Mouse (Mus musculus): ENCODE measurements around the gene Ccdc137. TPM values are rescaled to one million over a fixed set of nuclear protein-coding genes. Genes with fewer than 3 reads are reported as not detected.

The Ccdc137 gene
- total RNA-seq, 2 experiments from 2014 or later: 16.8 to 20.8 TPM

DNA sequence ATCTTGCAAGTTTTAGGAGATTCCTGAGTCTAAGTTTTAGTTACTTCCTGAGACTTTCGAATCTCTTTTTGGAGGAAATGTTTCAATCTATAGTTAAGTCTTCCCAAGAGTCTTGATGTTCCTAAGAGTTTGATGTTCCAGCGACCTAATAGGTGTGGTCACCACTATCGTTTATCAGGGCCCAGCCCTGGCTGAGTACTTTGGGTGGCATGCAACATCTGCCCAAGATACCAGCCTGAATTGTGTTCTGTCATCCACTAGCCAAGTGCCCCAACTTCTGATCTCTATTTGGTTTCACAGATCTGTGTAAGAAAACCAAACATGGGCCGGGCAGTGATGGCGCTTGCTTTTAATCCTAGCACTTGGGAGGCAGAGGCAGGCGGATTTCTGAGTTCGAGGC, 2.5 kb upstream of the Ccdc137 start:
- DNase-seq (ENCODE audit: extremely low spot score in 1 of 2, low spot score in 2 of 2): no peak
- intact Hi-C loops (cut with DNase I): no loop called here

DNA sequence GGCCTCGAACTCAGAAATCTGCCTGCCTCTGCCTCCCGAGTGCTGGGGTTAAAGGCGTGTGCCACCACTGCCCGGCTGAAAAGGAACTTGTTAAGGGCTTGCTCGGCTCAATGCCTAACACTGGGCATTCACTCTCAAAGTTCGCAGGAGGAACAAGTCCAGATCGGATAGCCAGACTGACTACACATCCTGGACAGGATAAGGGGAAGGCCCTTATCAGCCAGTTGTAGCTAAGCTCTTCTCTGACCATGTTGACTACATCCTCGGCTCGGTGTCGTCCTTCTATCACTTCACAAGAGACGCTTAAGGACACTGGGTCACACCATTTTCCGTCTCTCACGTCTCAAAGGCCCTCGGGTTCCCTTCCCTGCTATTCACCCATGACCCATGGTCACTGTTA, 545 bp upstream of the Ccdc137 start:
- intact Hi-C loops (cut with DNase I): no loop called here
- no peak for DNase-seq (ENCODE audit: extremely low spot score in 1 of 2, low spot score in 2 of 2)

DNA sequence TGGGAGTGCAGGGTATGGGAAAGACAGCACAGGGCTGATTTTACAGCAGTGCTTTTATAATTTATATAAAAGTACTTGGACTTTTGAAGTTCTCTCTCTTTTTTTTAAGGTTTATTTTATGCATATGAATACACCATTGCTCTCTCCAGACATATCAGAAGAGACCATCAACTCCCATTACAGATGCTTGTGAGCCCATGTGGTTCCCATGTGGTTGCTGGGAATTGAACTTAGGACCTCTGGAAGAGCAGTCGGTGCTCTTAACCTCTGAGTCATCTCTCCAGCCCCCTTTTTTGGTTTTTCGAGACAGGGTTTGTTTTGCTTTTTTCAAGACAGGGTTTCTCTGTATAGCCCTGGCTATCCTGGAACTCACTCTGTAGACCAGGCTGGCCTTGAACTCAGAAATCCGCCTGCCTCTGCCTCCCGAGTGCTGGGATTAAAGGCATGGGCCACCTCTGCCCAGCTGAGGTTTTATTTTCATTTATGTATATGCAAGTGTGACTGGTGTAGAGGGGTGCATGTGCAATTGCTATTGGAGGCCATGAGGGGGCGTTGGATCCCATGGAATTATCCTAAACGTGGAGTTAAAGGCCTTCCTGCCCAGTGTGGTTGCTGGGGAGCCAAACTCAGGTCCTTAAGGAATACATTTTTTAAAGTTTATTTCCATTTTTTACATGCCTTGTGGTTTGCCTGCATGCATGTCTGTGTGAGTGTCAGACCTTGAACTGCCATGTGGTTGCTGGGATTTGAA, 1.1 kb downstream of the Ccdc137 start:
- DNase-seq (ENCODE audit: extremely low spot score in 1 of 2, low spot score in 2 of 2): no peak
- intact Hi-C loops (cut with DNase I): no loop called here

DNA sequence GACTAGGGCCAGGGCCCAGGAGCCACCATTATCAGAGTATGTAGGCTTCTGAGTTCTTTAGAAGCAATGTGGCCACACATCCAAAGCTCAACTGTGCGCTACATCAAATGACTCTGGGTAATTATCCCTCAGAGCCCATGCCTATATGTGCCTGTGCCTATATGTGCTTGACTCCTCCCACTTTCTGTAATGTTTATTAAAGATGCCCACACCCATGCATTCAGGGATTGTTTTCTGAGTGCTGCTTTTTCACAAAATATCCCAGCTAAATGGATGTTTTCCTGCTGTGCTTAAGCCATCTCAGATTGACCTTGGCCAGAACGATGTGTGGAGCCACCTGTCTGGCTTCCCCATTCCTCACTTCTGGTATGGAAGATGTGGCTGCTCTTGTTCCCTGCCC, 5.6 kb downstream of the Ccdc137 start:
- intact Hi-C loops (cut with DNase I): no loop called here
- no peak for DNase-seq (ENCODE audit: extremely low spot score in 1 of 2, low spot score in 2 of 2)

DNA sequence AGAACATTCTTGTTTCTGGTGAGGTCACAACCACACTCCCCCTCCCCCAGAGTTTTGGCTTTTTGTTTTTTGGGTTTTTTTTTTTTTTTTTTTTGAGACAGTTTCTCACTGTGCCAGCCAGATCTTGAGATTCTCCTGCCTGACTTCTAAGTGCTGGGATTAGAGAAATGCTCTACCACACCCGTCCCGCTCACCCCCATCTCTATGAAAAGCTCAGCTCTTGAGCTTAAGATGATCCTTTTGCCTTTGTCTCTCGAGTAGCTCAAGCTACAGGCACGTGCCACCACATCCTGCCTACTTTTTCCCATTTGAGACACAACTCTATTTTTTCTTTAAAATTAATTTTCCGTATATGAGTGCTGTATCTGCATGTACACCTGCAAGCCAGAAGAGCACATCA, 6.5 kb downstream of the Ccdc137 start:
- intact Hi-C loops (cut with DNase I): no loop called here

DNA sequence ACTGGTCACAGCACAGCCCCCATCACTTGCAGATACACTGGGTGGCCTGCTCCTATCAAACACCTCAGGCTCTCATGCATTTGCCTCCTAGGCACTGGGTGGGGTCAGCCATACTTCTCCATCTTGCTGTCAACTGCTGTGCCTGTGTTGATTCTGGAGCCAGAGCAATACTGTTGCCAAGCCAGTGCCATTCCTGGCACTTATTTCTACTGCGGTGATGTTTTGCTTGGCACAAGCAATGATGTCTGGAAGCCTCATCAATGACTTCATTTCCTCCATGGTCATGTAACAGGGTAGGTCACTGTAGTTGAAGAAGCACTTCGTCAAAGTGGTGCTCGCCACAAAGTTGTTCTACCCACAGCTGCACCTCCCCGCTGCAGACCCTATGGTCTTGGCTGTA, 7.6 kb downstream of the Ccdc137 start:
- no peak for DNase-seq (ENCODE audit: extremely low spot score in 1 of 2, low spot score in 2 of 2)
- intact Hi-C loops (cut with DNase I): no loop called here

More for the DNA sequence above, 6.5 kb downstream of the Ccdc137 start:
- DNase-seq (ENCODE audit: extremely low spot score in 1 of 2, low spot score in 2 of 2): no peak

DNA sequence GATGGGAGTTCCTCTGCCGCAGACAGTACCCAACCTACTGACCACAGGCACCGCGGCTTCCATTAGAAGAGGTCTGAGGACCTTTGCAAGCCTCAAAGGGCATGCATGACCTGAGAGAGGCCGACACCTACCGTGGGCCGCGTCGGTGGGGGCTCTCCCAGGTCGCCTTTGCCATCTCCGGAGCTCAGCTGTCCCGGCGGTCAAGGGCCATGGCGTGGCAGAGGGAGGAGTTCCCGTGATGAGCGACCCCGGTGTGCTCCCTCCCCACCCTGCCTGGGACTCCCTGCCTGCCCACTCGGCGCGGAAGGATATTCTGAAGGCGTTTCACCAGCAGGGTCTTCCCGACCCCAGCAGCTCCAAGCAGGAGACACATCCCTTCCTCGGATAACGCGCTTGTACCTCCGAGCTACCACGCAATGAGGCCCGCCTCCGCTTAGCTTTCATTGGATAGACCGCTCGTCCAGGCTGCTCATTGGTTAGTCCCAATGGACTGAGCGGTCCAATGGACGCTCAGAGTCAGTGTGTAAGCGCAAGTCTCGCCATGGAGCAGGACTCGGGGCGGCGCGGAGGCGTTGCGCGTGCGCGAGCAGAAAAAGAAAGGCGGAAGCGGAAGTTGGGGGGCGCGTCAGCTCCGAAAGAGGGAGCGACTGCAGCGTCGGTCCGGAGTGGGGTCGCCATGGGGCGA, 9.3 kb downstream of the Ccdc137 start, which contains the start of gene Arl16:
Gene Arl16 (minus strand): TSS at position 557 of the 685 bp plus-strand sequence.
- intact Hi-C loops (cut with DNase I): no loop called here
- DNase-seq (ENCODE audit: extremely low spot score in 1 of 2, low spot score in 2 of 2): peak; percentile 96 to 97

DNA sequence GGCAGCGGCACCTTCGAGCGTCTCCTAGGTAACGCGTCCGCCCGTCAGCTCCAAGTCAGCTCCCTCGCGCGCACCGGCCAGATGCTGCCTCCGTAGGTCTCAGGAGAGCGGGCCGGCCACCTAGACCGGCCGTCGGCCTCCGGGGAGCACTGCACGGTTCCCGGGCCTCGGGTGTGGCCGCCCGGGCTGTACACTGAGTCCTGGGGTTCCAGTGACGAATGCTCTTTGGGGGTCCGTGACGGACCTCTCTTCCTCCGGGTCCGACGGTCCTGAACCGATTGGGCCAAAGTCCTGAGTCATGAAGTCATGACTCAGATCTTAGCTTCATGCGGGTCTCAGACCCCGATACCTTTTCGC, 9.8 kb downstream of the Ccdc137 start:
- no peak for DNase-seq (ENCODE audit: extremely low spot score in 1 of 2, low spot score in 2 of 2)
- intact Hi-C loops (cut with DNase I): no loop called here

DNA sequence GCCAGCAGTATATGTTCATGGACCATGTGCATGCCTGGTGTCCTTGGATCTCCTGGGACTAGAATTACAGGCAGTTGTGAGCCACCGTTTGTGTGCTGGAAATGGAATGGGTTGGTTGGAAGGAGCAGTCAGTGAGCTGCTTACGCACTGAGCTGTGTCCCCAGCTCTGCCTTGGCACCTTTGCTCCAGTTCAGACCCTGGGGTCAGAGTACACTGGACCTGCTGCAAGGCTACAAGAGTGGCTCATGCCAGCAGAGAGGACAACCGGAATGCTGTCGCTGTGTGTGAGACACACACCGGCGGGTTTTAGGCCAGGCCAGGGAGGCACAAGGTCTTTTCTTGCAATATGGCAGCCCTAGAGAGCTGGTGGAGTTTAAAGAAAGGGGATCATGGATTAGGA, 14.1 kb downstream of the Ccdc137 start:
- intact Hi-C loops (cut with DNase I): no loop called here

DNA sequence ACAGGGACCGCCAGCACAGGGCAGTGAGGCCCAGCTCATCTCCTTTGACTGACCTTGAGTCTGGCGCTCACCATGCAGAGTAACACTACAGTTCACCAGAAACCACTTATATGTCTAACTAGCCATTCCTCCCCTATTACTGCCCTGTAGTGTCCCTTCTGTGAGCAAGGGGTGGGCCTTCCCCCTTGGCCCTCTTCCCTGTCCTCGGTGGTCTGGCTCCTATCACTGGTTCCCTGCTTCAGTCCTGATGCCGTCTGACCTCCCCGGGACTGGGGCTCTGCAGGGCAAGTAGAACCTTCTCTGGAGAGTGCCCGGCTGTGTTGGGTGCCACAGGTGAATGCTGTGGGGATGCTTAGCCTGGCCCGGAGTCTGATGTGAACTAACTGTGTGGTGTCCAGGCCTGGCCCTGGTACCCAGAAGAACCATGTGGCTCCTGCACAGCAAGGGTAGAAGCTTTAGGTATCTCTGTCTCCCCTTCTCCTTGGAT, 25.6 kb downstream of the Ccdc137 start:
- intact Hi-C loops (cut with DNase I): no loop called here
- DNase-seq (ENCODE audit: extremely low spot score in 1 of 2, low spot score in 2 of 2): no peak

More for the DNA sequence above, 14.1 kb downstream of the Ccdc137 start:
- DNase-seq (ENCODE audit: extremely low spot score in 1 of 2, low spot score in 2 of 2): peak in 1 of 2 experiments; percentile 18

DNA sequence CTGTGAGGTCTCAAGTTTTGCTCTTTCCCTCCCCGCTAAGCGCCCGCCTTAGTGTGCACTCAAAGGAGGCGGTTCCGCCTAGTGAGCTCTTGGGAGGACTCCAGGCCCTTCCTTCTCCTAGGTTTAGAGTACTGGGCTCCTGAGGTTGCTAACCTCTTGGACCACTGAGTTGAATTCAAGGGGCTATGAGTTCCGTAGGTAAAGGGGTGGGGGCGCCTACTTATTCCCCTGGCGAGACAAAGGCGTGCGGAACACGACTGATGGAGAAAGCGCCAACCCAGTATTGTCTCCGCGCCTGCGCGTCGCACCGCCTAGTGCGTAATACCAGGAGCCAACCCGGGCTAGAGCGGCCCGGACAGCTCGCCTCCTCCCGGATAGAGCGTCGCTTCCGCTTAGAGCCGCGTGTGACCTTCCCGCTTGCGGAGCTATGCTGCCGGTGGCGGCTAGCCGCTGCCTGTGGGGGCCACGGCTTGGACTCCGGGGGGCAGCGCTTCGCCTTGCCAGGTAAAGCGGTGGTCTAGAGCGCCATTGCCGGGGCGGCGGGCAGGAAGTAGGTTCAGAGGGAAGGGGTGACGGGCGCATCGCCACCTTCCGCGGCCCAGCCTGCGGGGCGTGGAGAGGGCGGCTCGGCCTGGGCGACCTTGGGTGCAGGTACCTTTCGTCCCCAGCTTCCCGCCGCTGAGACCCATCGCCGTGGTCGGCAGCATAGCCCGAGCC, 26.5 kb downstream of the Ccdc137 start, which contains the start of gene Mrpl12:
Gene Mrpl12 (plus strand): TSS at position 349 of the 717 bp plus-strand sequence.
- intact Hi-C loops (cut with DNase I): no loop called here
- peak; percentile 86 to 93 for DNase-seq (ENCODE audit: extremely low spot score in 1 of 2, low spot score in 2 of 2)

DNA sequence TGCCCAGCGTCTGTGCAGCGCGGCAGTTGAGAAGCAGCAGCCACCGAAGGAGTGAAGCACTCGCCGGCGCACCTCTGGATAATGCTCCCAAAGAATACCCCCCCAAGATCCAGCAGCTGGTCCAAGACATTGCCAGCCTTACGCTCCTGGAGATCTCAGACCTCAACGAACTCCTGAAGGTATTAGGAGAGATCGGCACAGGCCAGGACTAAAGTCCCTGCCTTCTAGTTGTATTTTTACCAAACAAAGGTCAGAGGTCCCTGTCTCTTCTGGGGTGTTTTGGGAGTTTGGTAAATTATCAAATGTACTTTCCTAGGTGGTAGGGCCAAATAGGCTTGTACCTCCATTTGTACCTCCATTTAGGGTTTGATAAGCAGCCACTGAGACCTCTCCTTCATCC, 27.3 kb downstream of the Ccdc137 start:
- intact Hi-C loops (cut with DNase I): no loop called here

DNA sequence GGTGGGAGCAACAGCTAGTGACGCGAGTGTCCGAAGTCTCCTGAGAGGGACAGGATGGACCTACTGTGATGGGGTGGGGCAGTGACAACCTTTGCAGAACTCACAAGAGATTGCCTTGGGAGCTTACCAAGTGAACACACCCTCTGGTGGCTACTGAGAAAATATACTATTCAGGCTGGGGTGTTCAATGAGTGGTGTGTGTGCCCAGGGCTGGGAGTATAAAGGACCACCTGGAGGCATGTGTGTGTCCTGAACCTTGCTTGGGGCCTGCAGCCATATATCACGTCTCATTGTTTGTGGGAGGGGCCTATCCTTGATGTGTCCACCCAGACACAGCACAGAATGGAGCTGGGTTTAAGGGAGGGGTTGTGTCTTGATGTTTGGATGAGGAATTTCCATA, 30.6 kb downstream of the Ccdc137 start:
- DNase-seq (ENCODE audit: extremely low spot score in 1 of 2, low spot score in 2 of 2): no peak
- intact Hi-C loops (cut with DNase I): no loop called here

More for the DNA sequence above, 27.3 kb downstream of the Ccdc137 start:
- no peak for DNase-seq (ENCODE audit: extremely low spot score in 1 of 2, low spot score in 2 of 2)

DNA sequence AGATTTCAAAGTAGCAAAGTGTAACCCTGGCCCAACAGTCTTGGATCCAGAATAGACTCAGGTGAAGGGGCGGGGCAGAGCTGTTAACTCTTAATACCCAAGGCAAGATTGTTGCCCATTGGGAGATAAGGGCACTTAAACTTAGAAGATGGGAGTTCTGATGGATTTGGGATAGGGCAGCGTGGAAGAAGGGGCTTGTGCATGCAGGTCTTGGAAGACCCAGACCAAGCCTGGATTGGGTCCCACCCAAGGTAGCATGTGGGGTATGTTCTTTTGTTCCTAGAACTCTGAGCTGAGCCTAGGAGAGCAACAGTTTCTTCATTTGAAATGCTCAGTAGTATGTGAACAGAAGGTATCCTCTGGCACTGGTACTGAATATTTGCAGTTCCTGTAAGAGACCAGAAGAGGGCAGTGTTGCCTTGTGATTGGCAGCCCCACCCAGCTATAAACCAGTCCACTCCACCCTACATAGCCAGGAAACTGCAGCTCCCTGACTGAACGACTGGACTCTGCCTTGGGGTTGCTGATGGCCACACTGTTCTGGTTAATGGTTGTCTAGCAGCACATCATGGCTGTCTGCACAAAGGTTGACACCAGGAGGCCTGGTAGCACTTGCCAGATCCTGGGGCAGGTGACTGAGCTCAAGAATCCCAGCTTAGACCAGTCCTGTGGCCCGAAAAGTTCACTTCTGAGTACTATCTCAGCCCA, 31.3 kb downstream of the Ccdc137 start:
- DNase-seq (ENCODE audit: extremely low spot score in 1 of 2, low spot score in 2 of 2): peak in 1 of 2 experiments; percentile 73
- intact Hi-C loops (cut with DNase I): no loop called here

DNA sequence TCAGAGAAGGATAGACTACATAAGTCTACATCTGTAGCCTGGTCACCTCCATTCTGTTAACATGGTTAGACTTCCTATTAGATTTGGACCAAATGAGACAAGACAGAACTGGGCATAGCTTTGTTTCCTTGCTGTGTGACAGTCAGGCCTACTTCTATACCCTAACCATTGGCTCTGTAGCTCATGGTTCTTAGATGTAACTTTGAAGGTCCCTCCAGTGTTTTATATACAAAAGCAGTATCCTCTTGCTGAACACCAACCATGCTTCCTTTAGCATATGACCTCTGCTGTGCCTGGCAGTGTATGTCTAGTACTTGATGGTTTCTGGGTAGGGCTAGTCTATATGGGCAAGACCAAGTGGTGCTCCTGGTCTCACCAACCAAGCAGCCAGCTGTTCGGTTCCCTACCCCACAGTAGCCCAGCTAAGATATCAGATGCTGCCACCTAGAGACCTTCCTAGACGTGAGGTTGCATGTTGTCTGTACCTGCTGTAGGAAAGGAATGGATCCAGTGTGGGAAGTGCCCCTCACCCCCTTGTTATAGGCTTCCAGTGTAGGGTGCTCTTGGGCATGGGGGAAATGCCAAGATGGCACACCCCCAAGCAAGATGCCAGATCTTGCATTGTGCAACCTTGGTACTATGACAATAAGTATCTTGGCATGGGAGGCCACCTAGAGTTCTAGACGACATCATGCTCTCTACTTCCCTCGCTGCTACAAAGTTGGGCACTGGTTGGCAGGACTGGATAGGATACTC, 32.6 kb downstream of the Ccdc137 start:
- intact Hi-C loops (cut with DNase I): no loop called here
- DNase-seq (ENCODE audit: extremely low spot score in 1 of 2, low spot score in 2 of 2): no peak

DNA sequence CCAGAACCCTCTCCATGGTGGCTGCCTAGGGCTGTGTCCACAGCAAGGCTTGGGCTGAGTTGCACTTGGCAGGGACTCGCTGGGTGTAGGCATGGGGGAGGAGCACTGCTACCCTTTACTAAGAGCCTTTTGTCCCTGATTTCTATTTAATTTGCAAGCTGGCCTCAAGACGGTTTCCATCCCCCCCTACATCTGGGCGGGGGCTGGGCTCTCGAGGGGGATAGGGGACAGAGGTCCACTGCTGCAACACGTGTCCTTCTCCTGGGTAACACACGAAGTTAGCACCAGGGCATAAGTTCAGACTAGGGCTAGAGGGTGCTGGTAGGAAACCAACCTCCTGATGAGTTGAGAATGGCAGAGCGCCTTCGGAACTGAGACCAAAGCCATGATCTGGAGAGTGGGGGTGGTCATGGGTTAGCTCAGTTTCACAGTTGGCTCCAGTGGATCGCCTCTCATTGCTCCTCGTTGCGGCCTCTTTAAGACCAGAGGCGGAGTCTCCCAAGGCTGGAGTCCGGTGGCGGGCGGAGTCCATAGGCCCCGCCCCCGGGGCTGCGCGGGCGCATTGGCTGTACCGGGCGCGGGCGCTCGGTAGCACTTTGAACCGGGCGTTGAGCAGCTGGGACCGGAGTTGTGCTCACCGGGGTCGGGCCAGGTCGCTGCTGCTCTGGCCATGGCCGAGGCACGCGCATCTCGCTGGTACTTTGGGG, 33.6 kb downstream of the Ccdc137 start, which contains the start of gene Slc25a10:
Gene Slc25a10 (plus strand): TSS at position 524 of the 707 bp plus-strand sequence.
- intact Hi-C loops (cut with DNase I): no loop called here

DNA sequence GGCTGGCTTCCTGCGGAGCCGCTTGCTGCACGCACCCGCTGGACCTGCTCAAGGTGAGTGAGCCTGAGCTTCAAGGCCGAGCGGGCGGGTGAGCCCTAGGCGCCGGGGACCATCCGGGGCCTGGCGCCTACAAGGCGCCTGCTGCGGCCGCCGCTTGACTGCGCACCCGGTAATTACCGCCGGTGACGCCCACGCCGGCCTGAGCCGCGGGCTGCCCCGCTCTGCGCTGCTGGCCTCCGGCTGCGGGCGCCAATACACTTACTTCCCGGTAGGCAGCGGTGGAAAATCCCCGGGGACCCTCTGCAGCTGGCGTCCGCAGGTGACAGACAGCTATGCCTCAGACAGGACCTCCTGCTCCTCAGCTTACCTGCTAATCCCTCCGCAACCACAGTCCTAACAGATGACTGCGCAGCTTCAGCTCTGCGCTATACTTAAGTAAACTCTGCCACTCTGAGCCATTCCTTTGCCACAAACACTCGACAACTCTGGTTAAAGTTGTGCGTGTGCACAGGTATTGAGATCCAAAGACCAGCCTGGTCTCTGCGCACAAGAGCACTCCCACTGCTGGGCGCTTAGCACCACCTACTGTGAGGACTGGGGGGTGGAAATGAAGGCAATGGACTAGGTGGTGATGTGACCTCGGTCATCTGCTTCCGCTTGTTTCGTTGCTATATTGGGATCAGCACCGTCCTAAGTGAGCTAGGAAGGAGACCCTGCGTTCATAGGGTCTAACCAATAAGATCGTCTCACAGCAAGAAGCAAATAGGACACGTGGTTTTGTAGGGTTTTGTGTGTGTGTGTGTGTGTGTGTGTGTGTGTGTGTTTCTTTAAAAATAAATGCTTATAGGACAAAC, 34.3 kb downstream of the Ccdc137 start:
- no peak for DNase-seq (ENCODE audit: extremely low spot score in 1 of 2, low spot score in 2 of 2)
- intact Hi-C loops (cut with DNase I): no loop called here

More for the DNA sequence above, 33.6 kb downstream of the Ccdc137 start, which contains the start of gene Slc25a10:
- DNase-seq (ENCODE audit: extremely low spot score in 1 of 2, low spot score in 2 of 2): peak; percentile 79 to 93
